Mouse (Mus musculus): ENCODE measurements at regions not wholly inside any gene's neighbourhood (a gene's known extent, or its start where the extent isn't known, plus 50 kb on each side); places are given as distances from the start of the nearest gene placed in this dataset.
A peak's percentile ranks its signal among the peaks of the same experiment; 100 is the strongest.

DNA sequence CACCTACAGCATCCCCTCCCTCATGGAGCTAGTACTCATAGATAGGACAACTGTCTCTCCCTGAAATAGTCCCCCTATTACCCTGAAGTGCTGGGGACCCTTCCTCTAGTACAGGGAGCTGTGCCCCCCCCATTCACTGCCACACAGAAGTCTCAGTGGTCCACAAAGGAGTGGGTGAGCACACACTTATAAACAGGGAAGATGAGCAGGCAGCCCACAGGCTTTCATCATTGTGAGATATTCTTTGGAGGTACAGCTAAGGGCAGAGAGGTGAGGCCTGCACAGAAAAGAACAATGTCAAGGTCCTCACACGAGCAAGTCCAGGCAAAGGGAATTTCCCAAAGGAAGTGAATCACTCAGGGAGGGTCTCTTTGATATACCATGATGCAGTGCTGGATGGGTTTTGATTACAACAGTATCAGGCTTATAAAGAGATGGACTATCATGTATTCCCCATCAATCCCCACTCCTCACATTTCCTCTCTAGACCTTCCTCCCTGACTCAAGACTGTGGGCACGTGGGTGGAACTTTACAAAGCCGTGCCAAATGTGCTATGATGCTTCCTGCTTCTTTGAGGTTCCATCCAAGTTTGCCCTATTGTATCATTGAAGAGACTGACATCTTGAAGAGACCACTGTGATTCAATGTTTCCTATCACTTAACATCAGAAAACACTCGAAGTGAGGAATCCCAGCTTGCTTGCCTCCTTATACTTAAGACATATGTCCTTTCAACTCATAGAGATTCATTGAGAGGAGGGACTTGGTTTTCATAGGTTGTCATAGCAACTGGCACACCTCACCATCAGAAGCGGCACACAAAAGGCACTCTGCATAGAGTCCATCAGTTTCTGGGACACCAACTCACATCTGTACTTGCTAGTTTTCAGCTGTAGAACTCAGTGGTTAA is 104.2 kb upstream of the Bcl6 start:
- no peak for DNase-seq (ENCODE audit: low spot score)

GRCm38 (mm10) chr16:24092136-24092535 is 103.5 kb upstream of the Bcl6 start:
- no peak for DNase-seq (ENCODE audit: low spot score)

DNA sequence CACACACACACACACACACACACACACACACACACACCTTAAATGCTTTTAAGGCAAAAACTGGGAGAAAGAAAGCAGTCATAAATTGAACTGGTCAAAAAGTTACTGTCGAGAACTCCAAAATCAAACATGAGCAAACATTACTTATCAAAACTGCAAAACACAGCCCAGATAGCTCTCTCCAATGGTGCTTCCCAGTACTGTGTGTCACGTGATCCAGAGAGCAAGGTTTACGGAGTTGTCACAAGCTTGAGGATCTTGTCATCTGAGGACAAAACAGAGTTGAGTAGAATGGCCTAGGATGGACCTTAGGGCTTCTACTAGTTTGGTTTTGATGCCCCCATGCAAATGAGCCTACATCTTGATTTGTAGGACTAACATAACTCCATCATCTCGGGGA is 102.3 kb upstream of the Bcl6 start:
- no peak for DNase-seq (ENCODE audit: low spot score)

DNA sequence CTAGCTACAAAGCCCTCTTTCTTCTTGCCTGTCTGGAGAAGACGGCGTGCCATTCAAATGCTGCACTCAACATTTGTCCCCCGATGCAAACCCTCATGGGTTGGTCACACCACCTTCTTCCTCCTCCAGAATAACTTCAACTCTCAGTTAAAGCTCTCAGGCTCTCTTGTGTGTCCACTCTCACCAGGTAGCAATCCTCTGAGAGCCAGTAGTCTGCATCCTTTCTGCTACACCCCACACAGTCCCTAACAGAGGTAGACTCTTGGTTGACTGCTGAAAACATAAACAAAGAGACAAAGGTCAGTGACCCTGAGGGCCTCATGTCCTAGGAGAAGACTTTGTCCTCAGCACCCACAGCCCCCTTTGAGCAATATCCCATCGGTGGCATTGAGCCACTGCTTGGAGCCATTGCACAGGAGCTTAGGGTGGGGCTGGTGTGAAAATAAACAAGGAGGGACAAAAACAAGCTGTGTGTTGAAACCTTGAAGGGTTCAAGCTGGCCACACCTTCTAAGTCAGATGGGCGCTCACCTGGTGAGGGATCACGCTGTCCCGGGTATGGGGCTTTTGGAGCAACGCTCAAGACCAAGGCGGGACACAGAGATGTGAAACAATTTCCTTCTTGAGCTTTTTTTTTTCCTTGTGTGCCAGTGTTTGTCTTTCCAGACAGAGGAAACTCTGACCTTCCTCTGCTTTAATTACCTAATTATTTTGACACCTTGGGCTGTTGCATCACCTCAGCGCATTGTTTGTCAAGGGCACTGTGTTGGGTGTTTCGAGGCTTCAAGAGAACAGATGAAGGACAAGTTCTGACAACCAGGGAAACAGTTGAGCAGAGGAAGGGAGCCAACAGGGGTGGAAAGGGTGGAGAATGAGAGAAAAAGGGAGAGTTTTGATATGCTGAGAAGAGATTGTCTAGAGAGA is 101.4 kb upstream of the Bcl6 start:
- no peak for DNase-seq (ENCODE audit: low spot score)

GRCm38 (mm10) chr16:24083966-24084365 is 95.3 kb upstream of the Bcl6 start:
- DNase-seq (ENCODE audit: low spot score), result no peak

GRCm38 (mm10) chr16:24080471-24080870 is 91.8 kb upstream of the Bcl6 start:
- no peak for DNase-seq (ENCODE audit: low spot score)

GRCm38 (mm10) chr16:24078622-24079021 is 90.0 kb upstream of the Bcl6 start:
- DNase-seq (ENCODE audit: low spot score), result no peak

- no peak for DNase-seq (ENCODE audit: low spot score)
These were observed 88.8 kb upstream of the Bcl6 start for GRCm38 (mm10) chr16:24077428-24077827.

DNA sequence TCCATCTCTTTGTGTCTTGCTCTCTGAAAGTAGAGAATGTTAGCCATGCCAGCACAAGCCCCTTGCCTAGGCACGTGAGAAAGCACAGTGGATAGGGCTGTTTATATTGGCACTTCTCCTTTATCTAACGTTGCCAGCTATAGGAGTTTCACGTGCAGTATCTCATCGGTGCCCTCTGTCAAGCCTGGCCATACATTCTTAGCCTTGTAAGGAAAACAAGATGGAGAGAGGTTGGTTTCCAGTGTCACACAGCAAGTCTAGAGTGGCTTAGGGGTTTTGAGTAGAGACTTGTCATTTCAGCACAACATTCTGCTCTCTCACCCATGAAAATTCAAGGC is 88.1 kb upstream of the Bcl6 start:
- no peak for DNase-seq (ENCODE audit: low spot score)

DNA sequence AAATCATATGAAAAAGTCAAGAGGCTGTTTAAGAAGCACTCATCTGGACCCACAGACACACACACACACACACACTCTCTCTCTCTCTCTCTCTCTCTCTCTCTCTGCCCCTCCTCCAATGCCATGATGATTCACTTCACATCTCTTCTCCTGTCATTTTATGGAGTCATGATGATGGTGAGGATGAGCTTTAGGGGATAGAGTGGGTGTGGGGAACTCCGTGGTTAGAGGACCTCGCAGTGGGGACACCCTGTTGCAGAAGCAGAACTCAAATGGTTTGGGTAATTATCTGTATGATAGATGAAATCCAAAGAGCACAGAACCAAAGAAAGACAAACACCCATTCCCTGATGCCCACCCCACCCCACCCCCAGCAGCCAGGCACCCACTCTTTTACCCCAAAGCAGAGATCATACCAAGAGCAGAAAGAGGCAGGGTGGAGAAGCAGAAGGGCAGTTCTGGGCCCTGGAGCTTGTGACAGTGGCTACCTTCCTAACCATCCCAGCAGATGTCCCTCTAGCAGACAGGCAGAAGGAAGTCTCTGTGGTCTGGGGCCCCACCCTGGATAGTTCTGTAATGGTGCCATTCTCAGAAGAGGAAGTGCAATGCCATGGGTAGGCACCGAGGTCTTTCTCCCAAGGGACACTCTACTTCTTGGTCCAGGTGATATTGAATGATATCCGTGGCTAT is 87.6 kb upstream of the Bcl6 start:
- no peak for DNase-seq (ENCODE audit: low spot score)

- DNase-seq (ENCODE audit: low spot score), result no peak
These were observed 85.1 kb upstream of the Bcl6 start for GRCm38 (mm10) chr16:24073613-24074244.

- no peak for DNase-seq (ENCODE audit: low spot score)
These were observed 84.4 kb upstream of the Bcl6 start for GRCm38 (mm10) chr16:24073065-24073464.

DNA sequence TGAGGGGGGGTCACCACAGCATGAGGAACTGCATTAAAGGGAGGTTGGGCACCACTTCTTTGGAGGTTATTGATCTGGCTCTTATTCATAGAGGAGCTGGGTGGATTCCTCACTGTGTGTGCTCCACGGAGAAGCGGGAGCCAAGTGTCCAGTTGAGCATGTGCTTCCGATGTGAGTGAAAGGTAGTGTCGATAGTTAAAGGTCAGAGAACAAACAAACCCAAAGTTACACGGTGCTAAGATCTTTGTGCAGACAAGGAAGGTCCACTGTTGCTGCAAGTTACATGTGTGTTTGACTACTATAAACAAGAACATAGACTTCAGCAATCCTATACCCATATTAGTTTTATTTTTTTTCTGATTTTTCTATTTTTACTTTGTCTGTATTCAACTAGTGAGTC is 80.8 kb upstream of the Bcl6 start:
- no peak for DNase-seq (ENCODE audit: low spot score)

GRCm38 (mm10) chr16:24068250-24068813 is 79.7 kb upstream of the Bcl6 start:
- DNase-seq (ENCODE audit: low spot score), result no peak

DNA sequence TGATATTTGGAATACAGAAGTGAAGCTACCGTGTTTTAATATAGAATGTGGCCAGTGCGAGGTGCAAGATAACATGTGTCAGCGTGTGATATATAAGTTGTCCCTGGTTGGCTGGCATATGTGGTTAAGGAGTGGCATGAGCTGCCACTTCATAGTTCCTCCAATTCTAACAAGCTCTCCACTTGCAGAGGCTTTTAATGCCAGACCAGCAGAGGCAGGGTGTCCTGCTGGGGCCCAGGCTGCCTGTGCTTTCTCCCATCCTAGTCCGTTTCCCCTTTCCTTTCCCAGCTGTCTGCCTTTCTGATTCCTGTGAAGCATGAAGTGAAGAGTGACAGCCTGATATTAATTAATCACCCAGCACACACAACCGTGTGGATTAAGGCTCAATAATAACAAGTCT is 73.7 kb upstream of the Bcl6 start:
- no peak for DNase-seq (ENCODE audit: low spot score)

- peak; percentile 91 for DNase-seq (ENCODE audit: low spot score)
These were observed 72.8 kb upstream of the Bcl6 start for GRCm38 (mm10) chr16:24061496-24061895.

- peak; percentile 51 for DNase-seq (ENCODE audit: low spot score)
These were observed 70.5 kb upstream of the Bcl6 start for GRCm38 (mm10) chr16:24059090-24059600.

DNA sequence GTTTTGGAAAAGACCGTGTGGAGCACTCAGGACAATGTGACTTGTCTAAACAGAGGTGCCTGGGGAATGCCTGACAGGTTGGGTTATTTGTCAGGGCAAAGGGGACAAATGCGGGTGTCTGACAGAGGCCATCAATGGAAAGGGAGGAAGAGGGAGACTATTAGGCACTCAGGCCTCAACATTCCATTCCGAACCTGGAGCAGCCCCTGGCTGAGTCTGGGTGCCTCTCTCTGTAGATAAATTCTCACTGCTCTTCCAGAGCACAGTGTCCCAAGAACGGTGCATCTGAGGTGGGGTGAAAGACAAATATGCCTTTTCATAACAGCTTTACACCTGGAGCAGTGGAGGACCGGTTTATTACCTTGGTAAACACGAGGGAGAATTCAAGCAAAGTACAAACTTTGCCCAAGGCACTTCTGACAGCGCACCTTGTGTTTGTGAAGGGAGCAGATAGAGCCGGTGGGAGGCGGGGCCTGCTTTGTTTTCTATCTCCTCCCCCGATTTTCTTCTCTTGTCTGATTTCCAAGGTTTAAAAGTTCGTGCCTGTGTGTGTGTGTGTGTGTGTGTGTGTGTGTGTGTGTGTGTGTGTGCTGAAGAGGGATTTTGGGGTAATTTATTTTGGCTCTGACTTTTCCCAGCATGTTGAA is 68.4 kb upstream of the Bcl6 start:
- peak; percentile 84 for DNase-seq (ENCODE audit: low spot score)

GRCm38 (mm10) chr16:24056123-24056884 is 67.7 kb upstream of the Bcl6 start:
- DNase-seq (ENCODE audit: low spot score), result peak; percentile 91

DNA sequence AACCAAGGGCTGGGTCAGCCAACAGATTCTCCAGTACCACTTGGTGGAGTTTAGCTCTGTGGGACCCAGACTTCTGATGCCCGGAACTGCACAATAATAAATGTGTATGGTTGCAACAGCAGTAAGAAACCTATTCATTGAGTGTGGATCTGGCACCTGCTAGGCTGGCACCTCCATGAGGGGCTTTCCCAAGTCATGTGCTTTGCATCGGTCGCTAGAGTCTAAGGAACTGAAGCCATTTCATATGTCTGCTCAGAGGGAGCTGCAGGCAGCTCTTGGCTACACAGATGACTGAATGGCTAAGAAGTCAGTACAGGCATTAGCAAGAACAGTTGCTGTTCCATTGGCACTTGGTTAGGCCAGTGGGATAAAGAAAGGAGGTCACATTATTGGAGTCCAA is 65.6 kb upstream of the Bcl6 start:
- no peak for DNase-seq (ENCODE audit: low spot score)

All from adipocyte (in vitro differentiated cells).